Mouse (Mus musculus): ENCODE results near the gene Kmt2e.

DNA sequence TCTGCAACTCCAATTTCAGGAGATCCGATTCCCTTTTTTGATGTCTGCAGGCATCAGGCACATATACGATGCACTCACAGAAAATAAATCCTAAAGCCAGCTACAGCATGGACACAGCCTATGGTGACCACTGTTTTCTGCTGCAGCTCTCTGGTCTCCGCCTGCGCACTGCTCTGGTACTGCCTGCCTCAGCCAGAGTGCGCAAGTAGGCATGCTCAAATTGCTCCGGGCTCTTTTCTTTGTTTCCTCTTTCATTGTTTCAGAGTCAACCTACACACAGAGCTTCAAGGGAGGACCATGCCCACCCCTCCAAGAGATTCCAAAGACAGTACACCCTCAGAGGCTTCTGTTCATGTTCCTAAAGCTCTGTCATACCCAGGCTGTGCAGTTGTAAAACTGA lies 74.4 kb downstream of the Kmt2e start:
- TF ChIP-seq CTCF (IDR thresholded peaks at IDR 0.05; ENCODE audit: low read depth) (no peak), EP300 (IDR thresholded peaks at IDR 0.05; ENCODE audit: low read depth) (no peak)
